Mouse (Mus musculus) hindbrain, embryonic 15.5 days (tissue): ENCODE measurements around the gene Ocm. TPM values are rescaled to one million over a fixed set of nuclear protein-coding genes. Genes with fewer than 3 reads are reported as not detected.

Experiments
- ATAC-seq: fragments of 200-750 bp; cut with Nextera tagmentation; 2 replicates; pipeline ENCODE4 v1.8.0; 2017; ENCODE audit warnings: low read depth, moderate number of reproducible peaks, moderate TSS enrichment; ENCODE audit not compliant: low FRiP score
- H3K27ac ChIP-seq: fragments of 300-500 bp; sonication (generic); replicated peaks from 2 replicates; pipeline ENCODE4 v1.5.1; 2015; ENCODE audit warnings: mild to moderate bottlenecking, inconsistent platforms
- H3K27me3 ChIP-seq: fragments of 300-500 bp; sonication (generic); 2 replicates; pipeline ENCODE4 v1.6.1; 2015; ENCODE audit warnings: control low read depth, inconsistent platforms
- H3K36me3 ChIP-seq: fragments of 300-500 bp; sonication (generic); 2 replicates; pipeline ENCODE4 v1.6.1; 2015; ENCODE audit warnings: control low read depth, inconsistent platforms
- H3K4me1 ChIP-seq: fragments of 300-500 bp; sonication (generic); replicated peaks from 2 replicates; pipeline ENCODE4 v1.6.1; 2015; ENCODE audit warnings: control low read depth, inconsistent platforms
- H3K4me2 ChIP-seq: fragments of 300-500 bp; sonication (generic); 2 replicates; pipeline ENCODE4 v1.6.1; 2015; ENCODE audit warnings: moderate library complexity, mild to moderate bottlenecking, inconsistent platforms
- H3K4me3 ChIP-seq: fragments of 300-500 bp; sonication (generic); 2 replicates; pipeline ENCODE4 v1.5.1; 2015; ENCODE audit warnings: mild to moderate bottlenecking, inconsistent platforms
- H3K9ac ChIP-seq: fragments of 300-500 bp; sonication (generic); 2 replicates; pipeline ENCODE4 v1.6.1; 2015; ENCODE audit warnings: inconsistent platforms
- H3K9me3 ChIP-seq: fragments of 300-500 bp; sonication (generic); 2 replicates; pipeline ENCODE4 v1.6.1; 2016; ENCODE audit warnings: control low read depth, inconsistent platforms
- WGBS: fragments of 180-500 bp; shearing (Covaris S2); methylation state at CpG from one replicate; pipeline ENCODE4 v1.1.7; 2015; 5-methylcytosine and 5-hydroxymethylcytosine counted together
- polyA plus RNA-seq: library from polyadenylated mRNA; unstranded; fragments of >200 nt; fragmentation: Nextera tagmentation; extraction: Ambion mirVana; gene quantifications from 2 replicates; pipeline ENCODE4 v1.2.1, GENCODE M21; 2015

The Ocm gene
- polyA plus RNA-seq, 1 experiment from 2014 or later = not detected

DNA sequence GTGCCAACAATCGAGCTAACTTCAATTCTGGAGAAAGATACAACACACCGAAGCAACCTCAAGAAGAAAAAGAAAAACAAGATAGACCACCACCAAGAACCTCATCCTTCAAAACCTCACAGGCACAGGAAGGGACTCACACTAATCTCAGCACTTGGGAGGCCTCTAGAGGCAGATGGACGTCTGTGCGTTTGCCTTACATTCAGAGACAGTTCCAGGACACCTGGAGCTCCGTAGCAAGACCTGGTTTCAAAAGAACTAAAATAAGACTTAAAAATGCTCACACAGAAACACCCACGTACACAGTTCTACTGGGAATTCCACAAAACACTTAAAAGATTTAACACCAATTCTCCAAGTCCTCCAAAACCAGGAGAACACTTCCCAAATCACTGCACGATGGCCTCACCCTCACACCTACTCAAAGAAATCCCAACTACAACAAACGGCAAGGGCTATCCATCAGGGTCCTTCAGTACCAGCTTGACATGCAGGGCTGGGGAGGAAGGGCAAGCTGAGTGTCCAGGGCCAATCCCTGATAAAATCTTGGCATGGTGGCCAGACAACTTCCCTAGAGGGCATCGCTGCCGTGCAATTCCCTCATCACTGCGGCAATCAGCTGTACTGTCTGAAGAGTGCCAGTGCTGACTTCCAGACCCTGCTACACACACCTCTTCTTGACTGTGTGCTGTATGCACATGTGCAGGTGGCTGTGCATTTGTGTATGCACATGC is 31.7 kb downstream of the Ocm start:
- Histone ChIP-seq H3K4me3 (no peak overlapping the region), H3K9ac (no peak overlapping the region), H3K4me1 (no peaks in the 10 kb centered on the region), H3K36me3 (peaks cover 86% of the 10 kb centered on the region), H3K9me3 (no peaks in the 10 kb centered on the region), H3K27me3 (no peaks in the 10 kb centered on the region), H3K4me2 (no peak overlapping the region), H3K27ac (no peak overlapping the region)
- ATAC-seq = no peak
- WGBS = 73% methylated on average over 11 of the region's 11 CpGs

DNA sequence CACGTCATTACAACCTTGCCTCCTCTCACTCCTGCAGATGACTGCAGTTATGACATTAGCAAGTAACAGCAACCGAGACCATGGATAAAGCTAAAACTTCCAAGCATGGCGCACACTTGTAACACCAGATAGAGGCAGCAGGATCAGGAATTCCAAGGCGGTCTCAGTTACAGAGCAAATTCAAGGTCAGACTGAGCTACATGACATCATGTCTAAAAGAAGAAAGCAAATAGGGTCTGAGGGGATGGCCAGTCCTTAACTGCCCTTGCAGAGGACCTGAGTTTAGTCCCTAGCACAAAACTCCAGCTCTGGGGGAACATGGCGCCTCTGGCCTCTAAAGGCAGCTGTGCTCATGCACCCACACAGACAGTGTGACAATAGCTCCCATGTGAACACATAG is 32.6 kb downstream of the Ocm start:
- Histone ChIP-seq H3K4me2 (no peak overlapping the region), H3K9me3 (no peaks in the 10 kb centered on the region), H3K36me3 (peaks cover 88% of the 10 kb centered on the region), H3K4me3 (no peak overlapping the region), H3K27ac (no peak overlapping the region), H3K9ac (no peak overlapping the region), H3K4me1 (no peaks in the 10 kb centered on the region), H3K27me3 (no peaks in the 10 kb centered on the region)
- WGBS = 97% methylated on average over 5 of the region's 5 CpGs
- ATAC-seq = no peak

DNA sequence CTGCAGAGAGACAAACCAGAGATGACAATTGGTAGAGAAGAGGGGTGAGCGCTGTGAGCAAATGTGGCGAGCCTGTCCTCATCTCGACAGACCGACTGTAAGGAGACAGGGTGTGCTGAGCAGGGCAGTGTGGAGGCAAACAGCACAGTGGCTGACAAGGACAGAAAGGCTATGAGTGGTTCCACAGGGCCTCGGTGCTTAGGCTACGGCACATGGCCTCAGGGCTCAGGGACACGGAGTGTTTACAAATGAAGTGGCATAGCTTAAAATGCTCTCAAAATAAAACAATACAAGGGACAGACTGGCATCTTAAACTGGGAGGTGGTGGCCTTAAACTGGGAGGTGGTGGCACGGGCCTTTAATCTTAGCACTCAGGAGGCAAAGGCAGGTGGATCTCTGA is 33.2 kb downstream of the Ocm start:
- H3K4me3 ChIP-seq = no peak overlapping the region
- no peaks in the 10 kb centered on the region for H3K4me1 ChIP-seq
- 85% methylated on average over 8 of the region's 8 CpGs for WGBS
- no peak overlapping the region for H3K9ac ChIP-seq
- peaks cover 86% of the 10 kb centered on the region for H3K36me3 ChIP-seq
- H3K27ac ChIP-seq = no peak overlapping the region
- no peak overlapping the region for H3K4me2 ChIP-seq
- H3K27me3 ChIP-seq = no peaks in the 10 kb centered on the region
- H3K9me3 ChIP-seq = no peaks in the 10 kb centered on the region
- ATAC-seq = no peak

DNA sequence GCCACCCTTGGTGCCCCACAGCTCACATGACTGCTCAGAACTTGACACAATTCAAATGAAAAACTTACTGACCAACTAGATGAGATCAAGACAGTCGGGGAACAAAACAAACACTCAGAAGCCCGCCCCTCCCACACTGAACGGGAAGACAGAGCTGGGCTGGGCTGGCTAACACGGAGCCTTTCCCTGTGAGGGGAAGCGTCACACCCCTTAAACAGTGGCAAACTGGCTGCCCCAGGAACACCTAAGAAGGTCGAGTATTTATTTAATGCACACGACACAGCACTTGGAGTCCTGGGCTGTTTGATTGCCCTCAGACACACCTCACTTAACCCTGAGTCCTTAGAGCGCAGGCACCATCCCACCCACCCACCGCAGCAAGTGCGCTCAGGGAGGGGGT is 33.8 kb downstream of the Ocm start:
- Histone ChIP-seq H3K36me3 (peaks cover 86% of the 10 kb centered on the region), H3K4me3 (no peak overlapping the region), H3K9me3 (no peaks in the 10 kb centered on the region), H3K4me1 (no peaks in the 10 kb centered on the region), H3K27me3 (no peaks in the 10 kb centered on the region), H3K9ac (no peak overlapping the region), H3K27ac (no peak overlapping the region), H3K4me2 (no peak overlapping the region)
- no peak for ATAC-seq
- 87% methylated on average over 10 of the region's 10 CpGs for WGBS

DNA sequence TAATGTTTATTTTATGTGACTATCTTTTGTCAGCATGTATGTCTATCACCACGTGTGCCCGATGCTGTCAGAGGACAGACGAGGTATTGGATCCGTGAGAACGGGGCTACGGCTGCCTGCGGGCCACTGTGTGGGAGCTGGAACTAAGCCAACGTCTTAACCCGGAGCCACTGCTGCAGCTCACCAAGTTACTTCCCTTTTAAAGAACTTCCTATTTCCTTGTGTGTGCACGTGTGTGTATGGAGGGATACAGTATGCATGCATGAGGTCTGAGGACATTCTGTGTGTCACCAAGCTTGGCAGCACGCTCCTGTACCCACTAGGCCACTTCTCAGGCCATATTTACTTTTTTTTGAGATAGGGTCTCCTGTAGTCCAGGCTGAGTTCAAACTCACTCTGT is 36.4 kb downstream of the Ocm start:
- WGBS = 83% methylated on average over 11 of the region's 11 CpGs

DNA sequence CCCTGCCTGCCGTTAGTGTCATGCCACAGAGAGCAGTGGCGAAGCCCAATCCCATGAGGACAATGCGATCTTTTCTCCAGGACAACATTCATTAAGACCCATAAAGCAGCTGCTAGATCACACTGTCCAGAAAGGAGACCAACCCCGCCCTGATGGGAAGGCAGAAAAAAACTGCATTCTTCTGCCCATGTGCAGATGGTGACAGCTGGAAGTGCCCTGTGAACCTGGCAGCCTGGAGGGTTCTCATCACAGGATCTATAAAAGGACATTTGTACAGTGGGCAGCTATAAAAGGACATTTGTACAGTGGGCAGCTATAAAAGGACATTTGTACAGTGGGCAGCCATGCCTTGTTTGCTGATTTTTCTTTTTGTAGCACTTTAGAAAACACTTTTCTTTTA is 37.4 kb downstream of the Ocm start:
- no peak overlapping the region for H3K4me2 ChIP-seq
- H3K36me3 ChIP-seq = peaks cover 78% of the 10 kb centered on the region
- H3K4me1 ChIP-seq = no peaks in the 10 kb centered on the region
- no peak overlapping the region for H3K27ac ChIP-seq
- no peak for ATAC-seq
- H3K9me3 ChIP-seq = no peaks in the 10 kb centered on the region
- H3K4me3 ChIP-seq = no peak overlapping the region
- H3K27me3 ChIP-seq = no peaks in the 10 kb centered on the region
- WGBS = 62% methylated on average over 4 of the region's 4 CpGs
- no peak overlapping the region for H3K9ac ChIP-seq

More for the DNA sequence above, 36.4 kb downstream of the Ocm start:
- no peaks in the 10 kb centered on the region for H3K9me3 ChIP-seq
- no peak overlapping the region for H3K4me3 ChIP-seq
- peaks cover 79% of the 10 kb centered on the region for H3K36me3 ChIP-seq
- H3K4me1 ChIP-seq = no peaks in the 10 kb centered on the region
- no peak overlapping the region for H3K9ac ChIP-seq
- no peaks in the 10 kb centered on the region for H3K27me3 ChIP-seq
- no peak overlapping the region for H3K4me2 ChIP-seq
- H3K27ac ChIP-seq = no peak overlapping the region
- ATAC-seq = no peak

DNA sequence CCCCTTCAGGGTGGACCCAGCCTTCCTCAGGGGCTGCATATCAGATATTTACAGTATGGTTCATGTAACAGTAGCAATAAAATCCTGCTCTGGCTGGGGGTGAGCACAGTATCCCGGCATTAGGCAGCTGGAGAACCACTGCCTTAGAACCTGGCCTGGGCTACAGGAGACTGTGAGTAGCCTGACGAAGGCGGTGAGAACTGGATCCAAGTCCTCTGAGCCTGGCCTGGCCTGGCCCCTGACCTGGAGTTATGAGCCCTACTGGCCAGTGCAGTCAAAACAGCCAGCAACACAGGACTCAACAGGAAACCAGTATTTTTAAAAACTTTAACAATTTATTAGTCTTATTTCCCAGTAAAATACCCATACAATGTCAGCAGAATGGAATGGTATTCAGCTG is 38.9 kb downstream of the Ocm start:
- Histone ChIP-seq H3K27ac (no peak overlapping the region), H3K4me1 (no peaks in the 10 kb centered on the region), H3K9ac (no peak overlapping the region), H3K36me3 (peaks cover 70% of the 10 kb centered on the region), H3K27me3 (no peaks in the 10 kb centered on the region), H3K9me3 (no peaks in the 10 kb centered on the region), H3K4me3 (no peak overlapping the region), H3K4me2 (no peak overlapping the region)
- WGBS = 90% methylated on average over 3 of the region's 3 CpGs
- ATAC-seq = no peak

DNA sequence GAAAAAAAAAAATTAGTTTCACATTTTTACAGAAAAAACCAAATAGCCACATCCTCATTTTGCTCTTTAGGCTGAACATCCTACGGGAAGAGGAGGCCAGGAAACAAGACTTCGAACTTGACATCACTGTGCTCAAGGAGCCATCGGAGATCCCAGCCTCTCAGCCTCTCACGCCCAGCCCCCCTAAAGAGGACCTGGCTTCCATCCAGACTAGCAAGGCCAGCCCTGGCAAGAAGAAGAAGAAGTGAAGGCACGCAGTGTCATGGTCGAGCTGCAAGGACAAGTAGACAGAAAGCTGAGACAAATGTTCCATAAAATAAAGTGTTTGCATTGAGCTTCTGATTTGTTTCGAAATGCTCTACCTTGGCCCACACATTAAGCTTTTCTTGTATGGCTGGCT is 41.1 kb downstream of the Ocm start:
- ATAC-seq = no peak
- WGBS = 83% methylated on average over 7 of the region's 7 CpGs

DNA sequence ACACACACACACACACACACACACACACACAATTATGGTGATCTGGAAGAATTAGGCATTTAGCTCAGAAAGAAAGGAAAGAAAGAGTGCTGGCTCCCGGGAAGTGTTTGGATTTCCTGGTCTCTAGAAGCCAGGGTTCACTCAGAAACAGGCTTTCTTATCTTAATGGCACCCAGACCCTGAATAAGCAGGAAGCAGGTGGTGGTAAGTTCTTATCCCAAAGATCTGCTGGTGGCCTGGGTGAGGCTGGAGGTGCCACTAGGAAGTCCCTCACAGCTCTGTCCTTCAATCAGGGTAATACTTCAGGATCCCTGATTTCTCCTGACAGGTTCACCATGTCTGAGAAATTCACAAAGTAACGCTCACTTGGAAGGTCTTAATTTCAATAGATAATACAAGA is 44.1 kb downstream of the Ocm start:
- Histone ChIP-seq H3K27me3 (no peaks in the 10 kb centered on the region), H3K4me2 (no peak overlapping the region), H3K4me3 (no peak overlapping the region), H3K4me1 (0 out of 2 replicates have a peak, but pooled peaks cover 3% of the 10 kb centered on the region), H3K9ac (no peak overlapping the region), H3K27ac (no peak overlapping the region), H3K36me3 (peaks cover 21% of the 10 kb centered on the region), H3K9me3 (no peaks in the 10 kb centered on the region)
- no peak for ATAC-seq
- 90% methylated on average over 2 of the region's 2 CpGs for WGBS

More for the DNA sequence above, 41.1 kb downstream of the Ocm start:
- H3K4me3 ChIP-seq = no peak overlapping the region
- no peak overlapping the region for H3K27ac ChIP-seq
- H3K9ac ChIP-seq = no peak overlapping the region
- H3K36me3 ChIP-seq = peaks cover 48% of the 10 kb centered on the region
- no peaks in the 10 kb centered on the region for H3K9me3 ChIP-seq
- H3K27me3 ChIP-seq = no peaks in the 10 kb centered on the region
- 0 out of 2 replicates have a peak, but pooled peaks cover 3% of the 10 kb centered on the region for H3K4me1 ChIP-seq
- no peak overlapping the region for H3K4me2 ChIP-seq

DNA sequence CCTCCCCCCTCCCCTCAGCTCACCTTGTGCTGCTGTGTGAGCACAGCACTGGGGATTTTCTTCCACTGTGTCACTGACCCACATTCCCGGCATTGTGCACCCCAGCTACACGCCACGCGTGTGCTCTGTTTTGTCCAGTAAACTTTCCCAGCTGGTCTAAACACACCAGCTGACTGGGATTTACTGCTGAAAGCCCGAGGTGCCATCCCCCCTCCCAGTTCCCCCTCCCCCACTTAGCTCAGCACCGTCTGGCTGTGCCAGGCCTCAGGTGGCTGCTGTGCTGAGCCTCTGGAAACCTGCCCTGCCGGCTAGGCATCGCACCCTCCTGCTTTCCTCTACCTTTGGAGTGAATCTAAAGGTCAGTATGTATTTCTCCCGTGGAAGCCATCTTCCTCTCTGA is 45.6 kb downstream of the Ocm start:
- Histone ChIP-seq H3K4me1 (0 out of 2 replicates have a peak, but pooled peaks cover 3% of the 10 kb centered on the region), H3K9ac (no peak overlapping the region), H3K9me3 (no peaks in the 10 kb centered on the region), H3K4me3 (no peak overlapping the region), H3K36me3 (peaks cover 10% of the 10 kb centered on the region; the same call in 1 of the 2 replicates), H3K4me2 (no peak overlapping the region), H3K27me3 (no peaks in the 10 kb centered on the region), H3K27ac (no peak overlapping the region)
- no peak for ATAC-seq
- 28% methylated on average over 9 of the region's 9 CpGs for WGBS

DNA sequence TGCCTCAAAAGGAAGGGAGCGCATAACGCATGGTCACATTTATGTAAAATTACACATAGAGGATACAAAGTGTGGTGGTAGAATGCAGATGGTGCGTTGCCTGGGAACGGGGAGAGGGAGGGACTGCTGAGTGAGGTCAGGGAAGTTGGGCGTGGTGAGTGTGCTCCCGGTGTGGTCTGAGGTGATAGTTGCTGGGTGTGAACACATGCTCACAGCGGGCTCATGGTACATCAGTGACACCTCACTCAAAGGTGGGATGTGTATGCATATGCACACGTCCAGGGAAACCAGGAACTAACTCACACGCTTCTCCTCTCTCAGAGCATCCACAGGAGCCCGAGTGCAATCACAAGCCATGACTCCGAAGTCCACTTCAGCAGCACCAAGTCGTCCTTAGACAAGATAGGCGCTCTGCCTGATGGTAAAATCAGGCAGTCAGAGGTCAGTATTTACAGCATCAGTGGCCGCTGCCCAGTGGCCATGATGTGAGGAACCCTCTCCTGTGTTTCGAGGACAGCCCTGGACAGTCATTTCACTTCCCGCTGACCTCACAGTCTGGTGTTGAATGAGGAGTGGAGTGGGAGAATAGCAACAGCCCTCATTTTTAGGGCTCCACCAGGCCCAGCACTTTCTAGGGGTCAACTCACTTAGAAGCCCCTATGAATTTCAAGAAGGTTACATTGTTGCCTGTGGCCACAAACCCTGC is 49.6 kb downstream of the Ocm start:
- no peak for ATAC-seq
- no peak overlapping the region for H3K27ac ChIP-seq
- no peaks in the 10 kb centered on the region for H3K27me3 ChIP-seq
- H3K36me3 ChIP-seq = no peaks in the 10 kb centered on the region
- H3K9ac ChIP-seq = no peak overlapping the region
- 79% methylated on average over 16 of the region's 16 CpGs for WGBS
- H3K9me3 ChIP-seq = no peaks in the 10 kb centered on the region
- H3K4me1 ChIP-seq = 0 out of 2 replicates have a peak, but pooled peaks cover 3% of the 10 kb centered on the region
- H3K4me3 ChIP-seq = no peak overlapping the region
- no peak overlapping the region for H3K4me2 ChIP-seq

DNA sequence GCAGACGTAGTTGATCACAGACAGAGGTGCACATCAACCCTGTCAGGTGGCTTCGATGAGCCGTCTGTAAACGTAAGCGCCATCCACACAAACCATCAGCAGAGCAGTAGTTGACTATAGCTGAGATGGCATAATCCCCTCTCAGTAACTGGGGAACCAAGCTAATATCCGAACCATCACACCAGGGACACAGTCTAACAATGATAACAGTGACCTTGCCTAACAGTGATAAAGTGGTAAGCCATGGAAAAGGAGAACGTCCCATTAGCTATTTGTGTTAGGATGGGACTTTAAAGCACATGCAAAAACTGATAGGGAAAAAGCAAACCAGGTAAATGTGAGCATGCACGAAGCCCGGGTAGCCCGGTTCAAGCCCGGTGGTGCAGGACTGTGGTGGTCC is 50.2 kb downstream of the Ocm start:
- ATAC-seq = no peak
- 0 out of 2 replicates have a peak, but pooled peaks cover 3% of the 10 kb centered on the region for H3K4me1 ChIP-seq
- H3K27me3 ChIP-seq = no peaks in the 10 kb centered on the region
- WGBS = 92% methylated on average over 11 of the region's 11 CpGs
- H3K4me2 ChIP-seq = no peak overlapping the region
- H3K9ac ChIP-seq = no peak overlapping the region
- no peak overlapping the region for H3K4me3 ChIP-seq
- no peak overlapping the region for H3K27ac ChIP-seq
- no peaks in the 10 kb centered on the region for H3K36me3 ChIP-seq
- H3K9me3 ChIP-seq = no peaks in the 10 kb centered on the region
